Mouse (Mus musculus) spleen, adult 18-20 months (tissue): Measurements from ENCODE around the gene Fgfr2.
A peak's percentile ranks its signal among the peaks of the same experiment; 100 is the strongest.
"Not testable (repeated sequence)": the region's sequence is repeated elsewhere in the genome, so short reads cannot be mapped to it uniquely, and the experiment has no call there.

Source experiments
- DNase-seq, 2 experiments: peaks; one replicate each; pipeline ENCODE4 v3.0.0; 2022; ENCODE audit warnings: mixed read lengths in 2 of 2

The Fgfr2 gene

DNA sequence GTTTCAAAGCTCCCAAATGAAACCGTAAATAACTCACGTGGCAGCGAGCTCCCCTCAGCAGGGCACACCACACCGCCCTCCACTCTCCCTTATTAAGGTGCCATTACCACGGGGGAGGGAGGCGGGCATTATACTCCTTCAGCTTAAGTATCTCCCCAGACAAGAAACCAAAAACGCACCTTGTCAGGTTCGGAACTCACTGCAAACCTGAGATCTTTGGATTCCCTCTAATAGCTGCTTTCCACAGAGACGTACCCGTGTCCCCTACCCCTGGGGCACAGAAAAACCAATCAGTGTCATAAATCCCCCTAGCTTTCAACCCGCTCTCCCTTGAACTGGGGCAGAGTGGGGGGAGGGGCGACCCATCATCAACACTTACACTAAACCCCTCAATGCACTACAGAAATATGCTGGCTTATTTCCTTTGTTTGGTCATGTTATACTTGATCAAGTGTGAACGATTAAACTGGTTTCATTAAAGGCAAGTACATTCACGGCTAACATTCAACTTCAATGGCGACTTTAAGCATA, 2.9 kb downstream of the Fgfr2 start:
- no peak for DNase-seq

DNA sequence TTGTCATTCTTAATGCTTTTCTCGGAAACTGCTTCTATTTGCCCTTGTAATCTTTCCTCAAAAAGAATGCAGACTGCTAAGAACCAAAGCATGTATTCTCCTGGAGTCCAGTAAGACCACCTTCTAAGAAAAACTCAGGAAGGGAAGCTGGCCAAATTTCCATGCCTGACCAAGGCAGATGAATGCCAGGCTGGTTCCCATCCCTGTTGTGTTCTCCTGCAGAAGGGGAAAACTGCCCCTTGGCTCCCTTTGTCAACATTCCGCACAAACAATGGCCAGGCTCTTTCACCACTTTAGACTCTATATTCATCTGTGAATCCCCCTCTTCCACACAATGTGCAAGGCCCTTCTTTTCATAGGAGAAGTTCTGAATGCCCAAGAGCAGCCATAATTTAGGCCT, 5.3 kb downstream of the Fgfr2 start:
- no peak for DNase-seq

DNA sequence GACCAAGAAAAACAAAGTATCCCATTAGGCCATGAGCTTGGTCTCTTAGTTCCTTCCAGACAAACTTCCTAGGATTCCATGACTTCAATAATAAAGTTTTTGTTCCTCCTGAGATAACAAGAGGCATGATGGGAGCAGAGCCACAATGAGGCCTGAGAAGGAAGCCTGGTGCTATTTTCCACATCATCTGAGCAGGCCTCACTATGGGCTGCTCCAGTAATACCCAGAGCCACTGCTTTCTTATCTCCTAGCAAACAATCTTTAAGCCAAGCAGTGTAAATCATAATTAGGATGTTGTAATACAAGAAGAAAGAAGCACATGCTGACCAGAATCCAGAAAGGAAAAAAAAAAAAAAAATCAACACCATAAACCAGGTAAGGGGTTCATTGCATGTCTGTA, 6.6 kb downstream of the Fgfr2 start:
- DNase-seq, result no peak

DNA sequence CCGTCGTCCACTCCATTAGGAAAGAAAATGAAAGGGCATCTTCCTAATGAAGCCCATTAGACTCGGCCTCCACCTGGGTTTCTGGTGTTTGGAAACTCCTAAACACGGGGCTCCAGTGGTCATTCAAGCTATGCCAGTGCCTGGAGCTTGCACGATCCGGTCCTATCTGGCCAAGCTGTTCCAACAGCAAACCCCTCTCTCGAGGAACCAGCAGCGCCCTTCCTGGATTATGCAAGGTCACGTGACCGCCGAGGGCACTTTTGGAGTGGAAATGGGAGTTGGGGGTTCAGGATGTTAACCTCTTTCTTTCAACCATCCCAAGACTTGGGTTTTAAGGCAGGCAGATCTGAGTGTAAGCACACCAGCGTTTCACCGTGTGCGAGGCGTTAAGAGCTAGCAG, 7.3 kb downstream of the Fgfr2 start:
- DNase-seq, result no peak

DNA sequence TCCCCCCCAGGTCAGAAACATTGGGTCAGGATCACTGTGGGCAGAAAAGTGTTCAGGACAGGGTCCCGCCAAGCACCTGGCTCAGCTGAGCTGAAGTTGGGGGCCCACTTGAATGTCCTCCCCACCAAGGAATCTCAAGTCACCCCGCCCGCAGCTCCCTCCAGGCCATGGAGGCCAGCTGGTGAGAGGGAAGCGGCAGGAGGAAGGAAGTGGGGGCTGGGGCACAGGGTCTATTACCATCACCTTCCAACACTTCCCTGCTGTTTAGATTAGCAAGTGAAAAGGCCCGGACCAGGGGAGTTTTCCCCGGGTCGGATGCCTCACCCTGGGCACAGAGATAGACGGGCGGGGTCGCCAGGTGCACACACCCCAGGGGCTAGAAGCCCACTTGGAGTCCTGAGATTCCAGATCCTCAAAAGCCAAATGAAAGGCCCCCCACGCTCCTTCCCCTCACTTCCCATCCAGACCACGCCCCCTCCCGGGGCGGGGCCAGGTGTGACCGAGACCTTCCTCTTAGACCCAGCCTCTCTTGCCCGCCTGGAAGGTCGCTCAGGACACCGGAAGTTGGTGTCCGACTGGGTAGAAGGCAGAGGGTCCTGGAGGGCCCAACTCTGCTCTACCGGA, 8.2 kb downstream of the Fgfr2 start:
- no peak for DNase-seq

DNA sequence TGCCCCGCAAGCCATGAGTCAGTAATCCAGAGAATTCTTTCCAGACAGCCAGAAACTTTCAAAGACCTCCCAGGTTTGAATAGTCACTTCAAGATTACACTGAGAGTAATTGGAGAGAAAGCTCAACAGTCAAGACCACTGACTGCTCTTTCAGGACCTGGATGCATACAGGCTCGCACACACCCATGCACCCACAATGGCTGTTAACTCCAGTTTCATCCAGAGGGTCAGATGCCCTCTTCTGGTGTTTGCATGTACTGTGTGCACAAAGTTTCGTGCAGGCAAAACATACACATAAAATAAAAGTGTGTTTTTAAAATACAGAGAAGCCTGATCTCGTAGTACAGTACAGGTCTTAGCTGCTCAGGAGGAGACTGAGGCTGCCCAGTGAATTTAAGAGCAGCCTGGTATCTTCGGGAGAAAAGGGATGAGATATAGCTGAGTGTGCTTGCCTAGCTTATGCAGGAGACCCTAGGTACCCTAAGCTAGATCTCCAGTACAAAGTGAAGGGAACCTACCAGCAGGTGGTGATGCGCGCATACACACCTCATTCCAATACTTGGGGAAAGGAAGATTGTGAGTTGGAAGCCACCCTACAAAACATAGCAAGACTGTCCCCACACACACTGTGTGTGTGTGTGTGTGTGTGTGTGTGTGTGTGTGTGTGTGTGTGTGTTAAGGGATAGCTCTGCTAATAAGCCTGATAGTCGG, 9.8 kb downstream of the Fgfr2 start:
- DNase-seq, result no peak

DNA sequence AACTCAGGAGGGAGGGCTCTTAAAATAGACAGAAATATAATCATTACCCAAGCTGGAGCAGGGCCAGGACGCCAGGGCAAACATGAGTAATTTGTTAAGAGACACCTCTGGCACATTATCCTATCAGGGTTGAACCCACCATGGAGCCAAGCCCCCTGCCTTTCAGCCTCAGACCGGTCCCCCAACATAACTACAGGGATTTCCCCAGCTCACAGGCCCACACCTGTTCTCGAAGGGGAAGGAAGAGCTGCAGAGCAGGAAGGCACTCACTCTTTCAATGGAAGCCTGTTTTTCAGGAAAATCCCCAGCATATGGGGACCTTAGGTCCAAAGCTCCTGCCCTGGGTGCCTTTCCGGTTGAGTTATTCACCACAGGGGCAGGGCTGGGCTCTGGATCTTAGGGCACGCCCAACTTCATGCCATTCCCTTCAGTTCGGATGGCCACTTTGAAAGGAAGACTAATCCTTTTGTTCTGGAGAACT, 10.8 kb downstream of the Fgfr2 start:
- DNase-seq, result no peak

DNA sequence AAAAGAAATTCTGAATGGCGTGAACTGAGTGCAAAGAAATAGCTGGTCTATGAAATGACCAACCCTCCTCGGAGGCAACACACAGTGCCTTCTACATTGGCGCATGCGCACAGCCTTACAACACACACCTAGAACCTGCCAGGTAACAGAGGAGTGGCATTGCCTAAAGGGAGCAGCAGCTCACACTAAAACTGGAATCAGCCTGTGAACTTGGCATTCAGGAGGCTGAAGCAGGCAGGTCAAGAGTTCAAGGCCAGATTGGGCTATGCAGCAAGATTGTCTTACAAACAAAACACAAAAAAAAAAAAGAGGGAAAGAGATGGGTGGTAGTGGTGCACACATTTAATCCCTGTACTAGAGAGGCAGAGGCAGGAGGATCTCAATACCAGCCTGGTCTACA, 13.7 kb downstream of the Fgfr2 start:
- no peak for DNase-seq

DNA sequence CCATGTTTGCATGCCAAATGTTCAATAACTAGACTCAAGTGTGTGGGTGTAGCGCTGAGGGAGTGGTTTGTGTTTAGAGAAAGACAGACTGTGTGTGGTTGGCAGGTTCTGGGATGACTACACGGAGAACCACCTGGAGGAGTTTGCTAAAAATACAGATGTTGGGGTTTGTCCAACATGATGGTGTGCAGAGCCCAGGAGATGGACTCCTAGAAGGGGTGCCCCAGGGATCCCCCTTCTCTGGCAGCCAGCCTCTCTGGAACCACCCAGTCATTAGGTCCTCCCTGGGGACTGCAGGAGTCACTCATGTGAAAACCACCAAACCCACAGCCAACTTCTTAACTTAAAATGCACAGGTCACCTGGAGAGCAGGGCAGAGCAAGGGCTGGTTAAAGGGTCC, 14.5 kb downstream of the Fgfr2 start:
- peak in 1 of 2 experiments; percentile 11 for DNase-seq

DNA sequence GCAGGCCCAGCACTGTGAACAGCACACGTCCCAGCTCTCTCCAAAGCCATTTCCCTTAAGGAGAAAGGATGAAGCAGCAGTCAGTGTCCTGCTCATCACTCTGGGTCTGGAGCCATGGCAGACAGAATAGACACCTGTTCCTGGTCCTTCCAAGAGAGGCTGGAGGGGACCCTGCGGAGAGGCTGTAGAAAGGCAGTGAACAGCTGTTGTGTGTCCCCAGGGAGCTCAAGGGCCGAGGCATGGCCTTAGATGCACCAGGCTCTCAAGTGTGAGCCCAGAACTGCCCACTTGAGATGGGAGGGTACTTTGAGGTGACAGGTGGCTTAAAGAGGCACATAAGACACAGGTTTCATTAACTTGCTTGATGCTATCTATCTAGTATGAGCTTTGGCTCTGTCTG, 20.6 kb downstream of the Fgfr2 start:
- no peak for DNase-seq

DNA sequence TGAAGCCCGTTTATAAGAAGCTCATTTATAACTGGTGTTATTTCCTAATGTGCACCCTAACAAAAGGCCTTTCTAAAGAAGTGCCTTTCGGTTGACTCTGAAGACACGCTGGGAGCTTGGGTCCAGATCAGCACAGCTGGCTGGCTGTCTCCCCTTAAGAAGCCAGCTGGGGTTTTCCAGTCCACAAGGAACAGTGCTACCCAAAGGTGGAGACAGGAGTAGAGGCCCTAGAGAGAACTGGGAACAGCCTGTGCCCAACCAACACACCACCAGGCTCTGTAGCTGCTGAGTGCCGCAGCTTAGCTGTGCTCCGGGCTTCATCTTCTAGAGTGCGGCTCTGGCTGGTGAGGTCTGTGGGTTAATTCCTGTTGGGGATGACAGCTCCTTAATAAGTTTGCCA, 22.1 kb downstream of the Fgfr2 start:
- DNase-seq, result no peak

DNA sequence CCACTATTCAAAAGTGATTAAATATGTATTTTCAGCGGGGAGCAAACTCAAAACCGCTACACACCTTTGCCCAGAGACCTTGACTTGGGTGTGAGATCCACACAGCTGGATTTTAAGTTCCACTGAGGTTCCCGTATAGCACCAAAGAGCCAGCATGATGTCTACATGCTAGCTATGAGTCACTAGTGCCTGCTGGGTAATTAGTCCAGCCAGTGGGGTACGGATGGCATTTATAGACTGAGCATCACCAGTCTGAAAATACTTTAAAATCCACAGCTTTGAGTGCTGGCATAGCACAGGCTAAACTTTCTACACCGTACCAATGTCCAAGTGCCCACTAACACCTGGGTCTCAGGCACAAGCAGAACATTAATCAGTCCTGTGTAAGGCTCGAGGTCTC, 23.0 kb downstream of the Fgfr2 start:
- no peak for DNase-seq

DNA sequence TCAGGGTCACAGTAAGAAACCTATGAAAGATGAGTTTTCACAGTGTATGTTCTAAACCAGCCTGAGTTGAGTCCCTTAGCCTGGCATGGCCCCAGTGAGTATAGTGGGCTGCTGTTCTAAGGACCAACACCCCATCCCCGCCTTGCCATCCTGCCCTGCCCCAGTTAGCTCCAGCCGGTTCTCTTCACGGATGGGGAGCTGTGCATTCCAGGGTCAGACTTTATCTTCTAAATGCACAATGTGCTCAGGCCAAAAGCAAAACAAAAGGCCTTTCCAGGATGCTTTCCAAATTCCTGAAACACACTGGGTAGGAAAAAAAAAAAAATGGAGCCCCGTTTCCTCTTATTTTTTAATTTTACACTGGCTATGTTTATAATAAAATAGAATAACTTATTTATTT, 23.9 kb downstream of the Fgfr2 start:
- no peak for DNase-seq

DNA sequence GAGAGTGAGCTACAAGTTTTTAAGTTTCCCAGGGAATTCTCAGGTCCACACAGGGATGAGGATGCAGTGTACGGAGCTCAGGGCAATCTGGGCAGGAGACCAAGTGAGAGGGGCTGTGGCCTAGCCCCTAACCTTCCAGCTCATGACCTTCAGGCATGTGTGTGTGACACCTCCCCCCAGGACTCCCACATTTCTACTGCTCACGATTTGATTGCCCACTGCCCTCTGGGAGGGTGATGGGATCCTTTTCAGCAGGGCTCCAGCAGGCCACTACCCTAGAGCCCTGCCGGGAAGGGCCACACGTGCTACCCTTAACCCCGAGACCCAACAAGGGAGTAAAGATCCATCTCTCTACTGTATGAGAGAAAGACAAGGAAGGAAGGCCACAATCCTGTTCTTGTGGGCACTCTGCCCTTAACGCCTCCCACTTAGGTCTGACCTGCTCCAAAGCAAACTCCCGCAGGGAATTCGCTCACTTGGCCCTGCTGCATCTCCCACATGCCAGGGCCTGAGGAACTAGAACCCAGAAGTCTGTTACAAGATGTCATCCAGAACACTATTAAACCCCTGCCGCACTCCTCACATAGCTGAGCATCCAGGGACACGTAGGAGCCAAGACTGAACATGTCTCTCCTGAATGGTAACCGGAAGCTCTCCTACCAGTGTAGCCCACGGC, 24.9 kb downstream of the Fgfr2 start:
- no peak for DNase-seq

DNA sequence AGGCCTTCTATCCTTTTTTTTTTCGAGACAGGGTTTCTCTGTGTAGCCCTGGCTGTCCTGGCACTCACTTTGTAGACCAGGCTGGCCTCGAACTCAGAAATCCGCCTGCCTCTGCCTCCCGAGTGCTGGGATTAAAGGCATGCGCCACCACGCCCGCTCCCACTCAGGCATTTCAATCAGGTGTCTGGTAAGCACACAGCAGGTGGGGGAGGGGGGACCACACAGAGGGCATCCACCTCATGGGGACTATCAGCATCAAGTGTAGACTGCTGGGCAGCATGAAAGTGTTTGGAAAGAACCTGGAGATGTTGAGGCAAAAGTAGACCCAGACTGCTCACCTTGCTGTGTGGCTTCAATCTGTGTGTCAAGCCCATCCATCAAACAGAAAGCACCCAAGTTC, 27.5 kb downstream of the Fgfr2 start:
- DNase-seq, result not testable (repeated sequence)

DNA sequence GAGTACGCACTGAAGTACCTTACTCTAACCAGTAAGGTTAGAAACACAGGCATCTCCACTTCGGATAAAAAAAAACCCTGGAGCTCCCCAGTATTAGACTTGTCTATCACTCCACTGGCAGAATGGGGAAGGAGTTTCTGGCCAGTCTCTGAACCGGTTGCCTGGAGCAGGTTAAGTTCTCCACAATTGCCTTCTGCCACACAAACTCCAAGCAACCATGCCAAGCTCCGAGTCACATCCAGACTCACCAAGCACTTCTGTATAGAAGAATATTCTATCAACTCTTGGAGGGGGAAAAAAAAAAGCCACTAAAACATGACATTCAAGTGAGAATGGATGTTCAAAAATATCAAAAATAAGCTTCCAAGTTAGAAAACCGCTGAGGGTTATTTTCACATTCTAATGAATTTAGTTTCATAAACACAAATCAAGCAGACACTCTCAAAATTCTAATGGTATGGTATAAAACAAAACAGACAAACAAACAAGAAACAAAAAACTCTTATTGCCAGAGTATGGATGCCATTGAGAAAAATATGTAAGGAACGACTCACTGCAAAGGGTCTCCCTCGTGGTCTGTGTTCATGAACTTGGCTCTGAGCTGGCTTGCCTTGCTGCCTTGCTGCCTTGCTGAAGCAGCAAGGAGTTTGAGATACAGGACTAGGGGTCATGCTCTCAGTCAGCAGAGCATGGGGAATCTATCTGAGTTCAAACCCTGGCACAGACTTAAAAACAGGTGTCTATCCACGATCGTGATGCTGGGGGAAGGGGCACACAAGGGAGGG, 28.2 kb downstream of the Fgfr2 start:
- DNase-seq, result no peak

DNA sequence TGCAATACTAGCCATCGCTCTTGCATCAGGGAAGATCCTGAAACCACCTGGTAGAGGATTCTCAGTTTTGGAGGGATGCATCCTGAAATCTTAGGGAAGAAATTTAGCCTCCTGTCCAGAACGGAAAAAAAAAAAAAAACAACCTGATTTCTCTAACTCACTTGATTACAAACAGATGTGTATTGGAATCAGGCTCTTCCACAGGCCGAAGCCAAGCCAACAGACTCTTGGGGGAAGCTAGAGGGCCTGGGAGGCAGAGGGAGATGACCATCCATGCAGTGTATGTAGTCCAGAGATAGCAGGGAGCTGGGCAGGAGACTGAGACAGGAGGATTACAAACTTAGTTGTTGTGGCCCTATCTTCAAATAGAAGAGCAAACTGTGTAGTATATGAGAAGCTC, 29.0 kb downstream of the Fgfr2 start:
- DNase-seq, result no peak

DNA sequence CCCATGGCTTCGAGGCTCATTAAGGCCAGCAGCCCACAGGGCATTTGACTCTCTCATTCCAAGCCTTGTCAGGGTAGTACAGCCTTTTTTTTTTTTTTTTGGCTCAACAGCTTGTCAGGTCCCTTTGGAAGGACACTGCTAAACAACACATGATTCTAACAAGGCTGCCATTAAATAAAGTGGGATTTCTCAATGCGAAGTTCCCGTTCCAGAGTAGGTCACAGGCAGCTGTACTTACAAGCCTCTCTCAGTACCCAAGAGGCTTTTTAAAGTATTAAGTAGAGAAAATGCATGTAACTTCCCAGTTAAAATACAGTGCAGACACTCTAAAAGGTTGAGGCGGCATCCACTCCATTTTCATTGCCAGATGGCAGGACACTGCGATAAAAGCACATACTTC, 29.4 kb downstream of the Fgfr2 start:
- no peak for DNase-seq

DNA sequence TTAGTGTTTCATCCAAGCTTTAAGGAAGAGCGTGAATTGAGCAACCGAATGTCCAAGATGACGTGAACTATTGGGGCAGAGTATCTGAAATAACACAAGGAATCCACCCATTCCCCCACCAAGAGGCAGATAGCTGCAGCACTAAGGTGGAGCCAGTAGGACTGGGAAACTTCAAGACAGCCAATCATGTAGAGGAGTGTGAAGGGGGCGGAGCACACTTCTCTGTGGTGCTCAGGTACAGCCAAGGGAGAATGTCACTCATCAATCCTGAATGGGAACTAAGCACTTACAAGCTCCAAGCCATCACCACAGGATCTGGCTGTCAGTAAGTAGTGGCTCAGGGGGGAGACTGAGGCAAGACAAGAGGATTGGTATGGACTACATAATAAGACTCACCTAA, 32.5 kb downstream of the Fgfr2 start:
- no peak for DNase-seq

DNA sequence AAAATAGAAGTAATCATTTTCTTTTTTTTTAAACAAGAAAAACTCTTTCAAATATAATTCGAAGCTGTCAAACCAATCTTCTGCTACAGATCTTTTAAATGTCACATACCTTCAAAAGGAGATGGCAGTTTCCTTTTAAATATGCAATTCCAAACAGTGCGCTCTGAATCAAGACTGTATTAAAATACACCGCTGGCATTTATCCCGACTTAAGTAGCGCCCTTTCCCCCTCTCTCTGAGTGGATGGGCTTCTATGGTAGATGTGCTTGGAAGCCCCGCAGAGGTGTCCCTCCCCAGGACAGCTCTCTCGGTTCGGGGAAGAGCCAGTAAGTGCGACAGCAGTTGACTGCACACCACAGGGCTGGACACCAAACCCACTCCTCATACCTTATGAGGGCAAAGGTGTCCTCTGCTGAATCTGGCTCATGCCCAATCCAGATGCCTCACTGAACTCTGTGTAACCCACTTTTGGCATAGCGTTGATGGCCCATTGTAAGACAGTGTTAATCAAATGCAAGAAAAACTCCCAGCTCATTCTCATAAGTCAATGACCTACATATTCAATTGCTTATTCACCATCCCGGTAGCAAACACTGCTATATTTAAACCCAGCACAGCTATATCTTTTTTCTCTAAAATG, 33.4 kb downstream of the Fgfr2 start:
- no peak for DNase-seq

DNA sequence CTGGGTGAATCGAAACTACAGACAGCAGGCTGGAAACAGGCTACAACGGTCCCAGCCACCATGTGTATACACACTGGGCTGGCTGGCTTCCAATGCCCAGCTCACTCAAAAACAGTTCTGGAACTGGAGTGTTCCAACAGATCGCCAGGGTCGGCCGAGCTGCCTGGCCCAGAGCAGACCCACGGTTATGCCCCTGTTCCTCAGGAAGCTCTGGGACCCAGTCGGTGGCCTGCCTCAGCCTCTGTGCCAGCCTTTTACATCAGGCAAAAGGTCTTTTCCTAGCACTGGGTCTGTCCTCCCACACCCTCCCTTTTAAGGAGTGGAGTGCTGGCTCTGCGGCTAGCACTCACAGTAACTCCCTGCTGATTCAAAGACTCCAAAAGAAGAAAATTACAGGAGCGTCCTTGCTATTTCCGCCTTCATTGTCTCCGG, 34.3 kb downstream of the Fgfr2 start:
- DNase-seq, result no peak

DNA sequence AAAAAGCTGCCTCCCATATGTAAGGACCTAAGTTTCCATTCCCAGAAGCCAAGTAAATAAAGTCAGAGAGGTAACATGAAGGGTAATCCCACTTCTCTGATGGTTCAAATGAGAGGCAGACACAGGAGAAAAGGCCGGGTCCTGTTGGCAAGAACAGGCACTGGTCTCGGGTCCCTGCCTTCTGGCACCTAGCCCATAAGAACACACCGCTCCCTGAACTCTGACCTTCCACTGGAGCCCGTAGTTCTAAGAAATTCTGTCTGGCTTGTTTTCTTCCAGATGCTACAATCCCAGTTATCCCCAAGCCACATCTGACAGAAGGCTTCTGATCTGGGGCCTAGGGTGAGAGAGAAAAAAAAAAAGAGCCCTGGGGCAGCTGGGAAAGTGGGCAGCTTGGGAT, 34.7 kb downstream of the Fgfr2 start:
- no peak for DNase-seq

DNA sequence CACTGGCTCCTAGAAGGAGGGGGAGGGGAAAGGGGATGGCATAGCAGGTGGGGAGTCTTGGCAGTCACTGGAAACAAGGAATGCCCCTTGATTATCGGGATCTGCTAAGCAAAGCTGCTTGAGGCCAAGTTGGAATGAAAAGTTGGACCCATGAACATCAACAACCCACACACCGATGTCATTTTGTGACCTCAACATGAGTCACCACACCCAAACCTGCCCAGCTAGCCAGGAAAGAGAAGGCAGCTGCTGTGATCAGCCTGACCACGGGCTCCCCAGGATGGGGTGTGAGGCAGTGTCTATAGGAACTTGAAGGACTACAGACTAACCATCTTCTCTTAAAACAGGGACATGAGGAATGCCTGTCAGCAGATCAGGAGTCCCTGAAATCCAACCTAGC, 37.7 kb downstream of the Fgfr2 start:
- no peak for DNase-seq
